Mouse (Mus musculus) heart, postnatal 14 days (tissue): ENCODE measurements around the gene Ppp1r21. TPM values are rescaled to one million over a fixed set of nuclear protein-coding genes. Genes with fewer than 3 reads are reported as not detected.
A peak's percentile ranks its signal among the peaks of the same experiment; 100 is the strongest.

Experiments
- DNase-seq, 2 experiments: peaks; one replicate each; pipeline ENCODE4 v3.0.0; 2021 to 2022
- intact Hi-C: fragments of 180-260 bp; cut with DNase I; formaldehyde crosslinking; loops from one replicate; pipeline ENCODE4 v1.15.1; 2025
- total RNA-seq, 2 experiments: library from RNA; stranded (reverse); gene quantifications; 2 replicates each; pipeline ENCODE4 v1.2.3; 2021

Gene Ppp1r21
- total RNA-seq, 2 experiments from 2014 or later, result 11.4 to 12.3 TPM

GRCm38 (mm10) chr17:88563611-88564010 lies 33.7 kb downstream of the Ppp1r21 start:
- intact Hi-C loops, result no loop called here
- DNase-seq, result no peak

- intact Hi-C loops, result no loop called here
- no peak for DNase-seq
These were observed 40.1 kb downstream of the Ppp1r21 start for GRCm38 (mm10) chr17:88569807-88570540.

DNA sequence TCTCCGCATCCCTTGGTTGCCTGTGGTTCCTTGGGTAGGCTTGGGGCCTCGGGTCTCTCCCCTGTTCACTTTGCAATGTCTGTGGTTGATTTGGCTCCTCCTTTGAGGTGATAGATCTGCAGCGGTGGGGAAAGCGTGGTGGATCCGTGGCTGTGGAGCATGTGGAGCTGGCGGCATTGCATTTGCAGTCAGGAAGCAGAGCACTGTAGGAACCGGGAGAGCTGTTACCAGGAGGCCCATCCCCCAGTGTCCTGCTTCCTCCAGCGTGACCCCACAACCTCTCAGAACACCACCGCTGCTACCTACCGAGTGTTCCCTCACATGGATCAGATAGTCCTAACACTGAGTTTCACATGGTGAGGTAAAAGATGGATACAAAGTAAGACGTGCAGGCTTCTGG lies 40.9 kb downstream of the Ppp1r21 start:
- intact Hi-C loops, result no loop called here

GRCm38 (mm10) chr17:88574811-88575210 lies 44.9 kb downstream of the Ppp1r21 start:
- intact Hi-C loops, result no loop called here
- no peak for DNase-seq

More for the DNA sequence above, 40.9 kb downstream of the Ppp1r21 start:
- no peak for DNase-seq

DNA sequence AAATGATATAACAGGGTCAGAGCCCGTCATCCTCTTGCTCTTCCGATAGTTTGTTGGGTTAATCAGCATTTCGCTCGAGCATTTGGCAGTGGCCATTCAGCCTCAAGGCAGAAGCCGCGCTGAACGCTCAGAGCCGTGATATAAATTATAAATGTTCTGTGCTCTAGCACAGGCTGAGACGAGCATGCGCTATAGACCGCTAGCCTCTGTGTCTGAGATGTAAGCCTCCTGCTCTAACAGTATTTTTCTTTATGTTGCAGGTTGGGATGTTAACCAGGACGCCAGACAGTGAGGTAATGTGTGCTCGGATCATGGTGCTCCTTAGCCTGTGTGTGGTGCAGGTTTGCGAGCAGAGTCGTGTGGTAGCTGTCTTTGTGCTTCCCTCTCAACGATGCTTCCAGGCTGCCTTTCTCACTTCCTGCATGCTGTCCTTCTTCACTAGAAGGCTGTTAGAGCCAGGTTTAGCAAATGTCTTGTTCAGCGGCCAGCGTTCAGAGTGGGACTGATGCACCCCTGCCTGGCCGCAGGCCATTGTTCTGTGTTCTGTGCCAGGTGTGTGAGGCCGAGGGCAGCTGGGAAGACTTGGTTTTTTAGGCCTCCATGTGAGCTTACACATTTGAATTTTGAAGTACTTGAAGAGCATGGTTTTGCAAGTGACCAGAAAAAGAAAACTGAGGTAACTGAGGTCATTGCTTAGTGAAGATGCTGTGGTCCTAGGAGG lies 48.8 kb downstream of the Ppp1r21 start:
- intact Hi-C loops, result no loop called here
- no peak for DNase-seq

- intact Hi-C loops, result no loop called here
These were observed 50.6 kb downstream of the Ppp1r21 start for GRCm38 (mm10) chr17:88580556-88580955.

DNA sequence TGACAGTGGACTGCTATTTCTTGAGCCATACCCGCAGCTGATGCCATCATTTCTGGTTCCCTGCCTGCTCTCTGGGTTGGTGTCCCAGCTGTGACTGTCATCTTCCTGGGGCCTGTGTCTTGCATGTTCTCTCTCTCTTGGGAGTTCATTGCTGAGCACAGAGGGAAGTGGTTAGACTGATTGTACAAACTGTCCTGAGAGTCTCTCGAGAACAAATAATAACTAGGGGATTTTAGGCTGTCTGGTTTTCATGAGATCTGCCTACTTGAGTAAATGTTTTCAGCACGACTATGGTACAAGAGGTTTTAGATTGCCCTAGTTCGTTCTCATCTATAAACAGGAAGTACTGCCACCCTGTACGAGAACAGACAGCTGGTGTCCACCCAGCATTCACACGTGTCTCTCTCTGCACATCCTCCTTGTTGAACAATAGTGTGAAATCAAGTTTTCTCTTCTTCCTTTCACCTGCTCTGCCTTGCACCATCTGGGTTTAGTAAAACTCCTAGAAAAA lies 51.6 kb downstream of the Ppp1r21 start:
- DNase-seq, result peak in 1 of 2 experiments; percentile 30
- intact Hi-C loops, result no loop called here

More at GRCm38 (mm10) chr17:88580556-88580955, 50.6 kb downstream of the Ppp1r21 start:
- DNase-seq, result no peak

- intact Hi-C loops, result no loop called here
- DNase-seq, result no peak
These were observed 53.1 kb downstream of the Ppp1r21 start for GRCm38 (mm10) chr17:88582999-88583398.

GRCm38 (mm10) chr17:88583411-88583810 lies 53.5 kb downstream of the Ppp1r21 start:
- intact Hi-C loops, result no loop called here
- DNase-seq, result no peak

- intact Hi-C loops, result no loop called here
- DNase-seq, result no peak
These were observed 57.5 kb downstream of the Ppp1r21 start for GRCm38 (mm10) chr17:88587371-88587770.

DNA sequence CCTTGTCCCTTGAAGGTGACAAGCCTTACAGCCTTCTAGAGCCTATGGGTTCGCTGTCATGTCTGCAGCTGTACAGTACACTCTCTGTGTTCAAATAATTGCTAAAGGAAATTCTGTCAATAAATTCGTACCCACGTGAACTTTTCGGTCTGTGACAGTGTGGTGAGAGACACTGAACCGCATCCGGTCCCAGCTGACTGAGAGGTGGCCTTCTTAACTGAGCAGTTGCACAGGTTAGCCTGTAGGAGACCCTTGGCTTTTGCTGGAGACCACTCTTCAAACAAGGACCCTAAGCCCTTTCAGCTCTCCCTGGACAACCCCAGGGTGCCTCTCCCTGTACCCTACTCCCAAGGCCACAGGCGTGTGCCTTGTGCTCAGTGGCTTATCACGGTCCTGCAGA lies 58.3 kb downstream of the Ppp1r21 start:
- no peak for DNase-seq
- intact Hi-C loops, result no loop called here

- intact Hi-C loops, result no loop called here
- no peak for DNase-seq
These were observed 60.3 kb downstream of the Ppp1r21 start for GRCm38 (mm10) chr17:88590251-88590650.

GRCm38 (mm10) chr17:88595071-88595470 lies 65.2 kb downstream of the Ppp1r21 start:
- DNase-seq, result no peak
- intact Hi-C loops, result no loop called here

GRCm38 (mm10) chr17:88596068-88596467 lies 66.2 kb downstream of the Ppp1r21 start:
- no peak for DNase-seq
- intact Hi-C loops, result loop anchor here (2.0 kb wide), 1 partner anchor 45 kb away; no protein-coding TSS in a partner anchor

DNA sequence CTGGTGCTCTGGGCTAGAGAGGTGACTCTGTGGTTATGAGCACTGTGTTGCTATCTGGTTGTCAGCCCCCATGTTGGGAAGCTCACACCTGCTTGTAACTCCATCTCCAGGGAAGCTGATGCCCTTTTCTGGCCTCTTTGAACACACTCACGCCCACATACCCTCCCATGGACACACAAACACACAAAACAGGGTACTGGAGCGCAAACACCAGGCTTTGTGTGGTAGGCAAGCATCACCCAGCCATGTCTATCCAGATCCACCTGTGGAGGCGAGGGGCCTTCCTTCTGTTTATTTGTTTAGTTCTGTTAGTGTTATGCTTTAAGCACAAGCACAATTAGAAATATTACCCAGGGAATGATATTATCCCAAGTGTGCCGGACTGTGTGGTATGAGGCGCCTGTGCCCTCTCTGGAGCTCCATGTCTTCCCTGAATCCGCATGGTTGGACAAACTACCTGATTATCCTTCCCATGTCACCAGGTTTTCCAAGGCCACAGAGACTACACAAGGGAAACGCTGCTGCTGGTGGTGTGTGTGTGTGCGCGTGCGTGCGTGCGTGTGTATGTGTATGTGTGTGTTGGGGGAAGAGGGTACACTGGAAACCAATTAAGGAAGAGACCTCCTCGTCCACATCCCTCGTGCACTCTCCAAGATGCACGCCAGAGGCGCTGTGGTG lies 66.8 kb downstream of the Ppp1r21 start:
- intact Hi-C loops, result loop anchor here (2.0 kb wide), 1 partner anchor 44 kb away; no protein-coding TSS in a partner anchor
- no peak for DNase-seq

- DNase-seq, result peak; percentile 79 to 83
- intact Hi-C loops, result loop anchor here (1.0 to 2.0 kb wide), 2 partner anchors 32 to 43 kb away; no protein-coding TSS in a partner anchor
These were observed 67.5 kb downstream of the Ppp1r21 start, which contains the start of gene Ston1 for GRCm38 (mm10) chr17:88597222-88598055. Ston1 (plus strand) TSS chr17:88597684.

DNA sequence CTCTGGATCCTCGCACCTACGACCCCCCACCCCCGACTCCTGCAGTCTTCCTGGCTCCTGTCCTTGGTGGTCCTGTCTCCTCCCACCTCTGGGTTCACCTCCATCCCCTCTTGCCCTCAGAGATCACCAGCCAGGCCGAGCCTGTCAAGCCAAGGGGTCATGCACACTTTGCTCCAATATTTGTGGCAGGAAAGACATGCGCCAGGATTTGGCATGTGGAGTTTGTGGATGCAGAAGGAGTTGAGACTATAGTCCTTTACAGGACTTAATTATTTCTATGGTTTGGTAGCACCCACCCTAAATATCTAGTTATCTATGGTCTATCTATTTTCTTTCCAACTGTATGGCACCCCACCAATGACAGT lies 68.1 kb downstream of the Ppp1r21 start:
- DNase-seq, result no peak
- intact Hi-C loops, result loop anchor here (1.0 kb wide), 1 partner anchor 31 kb away; no protein-coding TSS in a partner anchor

GRCm38 (mm10) chr17:88598570-88599368 lies 68.9 kb downstream of the Ppp1r21 start:
- intact Hi-C loops, result loop anchor here (1.0 kb wide), 1 partner anchor 31 kb away; no protein-coding TSS in a partner anchor
- no peak for DNase-seq

- no peak for DNase-seq
- intact Hi-C loops, result no loop called here
These were observed 70.6 kb downstream of the Ppp1r21 start for GRCm38 (mm10) chr17:88600492-88601026.
